Mouse (Mus musculus): ENCODE measurements around the gene Glb1l. TPM values are rescaled to one million over a fixed set of nuclear protein-coding genes. Genes with fewer than 3 reads are reported as not detected.
A peak's percentile ranks its signal among the peaks of the same experiment; 100 is the strongest.

The Glb1l gene
- total RNA-seq, 2 experiments from 2014 or later: 12.7 to 15.6 TPM

DNA sequence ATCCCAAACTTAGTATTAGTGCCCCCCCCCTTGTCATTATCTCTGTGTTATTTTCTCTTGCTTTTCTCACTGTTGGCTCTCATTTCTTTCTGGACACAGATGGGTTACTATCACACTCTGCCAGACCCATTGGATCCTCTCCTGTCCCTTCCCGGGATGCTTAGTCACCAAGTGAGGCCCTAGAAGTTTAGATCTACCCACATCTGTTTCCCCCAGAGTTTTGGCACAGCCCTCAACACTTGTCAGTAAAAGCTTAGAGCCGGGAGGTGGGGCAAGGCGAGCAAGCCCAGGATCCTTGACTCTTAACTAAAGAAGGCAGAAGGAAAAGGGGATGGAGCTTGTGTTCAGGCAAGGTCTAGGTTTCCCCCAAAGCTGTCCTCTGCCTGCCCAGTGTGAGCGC lies 18.5 kb upstream of the Glb1l start:
- intact Hi-C loops (cut with DNase I): no loop called here
- Histone ChIP-seq H3K27ac (no peak overlapping the region), H3K4me3 (no peak overlapping the region)
- no peak for DNase-seq (ENCODE audit: extremely low spot score in 1 of 2, low spot score in 2 of 2)
- no peak for TF ChIP-seq CTCF (IDR thresholded peaks at IDR 0.05)

- DNase-seq (ENCODE audit: extremely low spot score in 1 of 2, low spot score in 2 of 2): no peak
- no peak for TF ChIP-seq CTCF (IDR thresholded peaks at IDR 0.05)
- intact Hi-C loops (cut with DNase I): no loop called here
- H3K4me3 ChIP-seq: no peak overlapping the region
- no peak overlapping the region for H3K27ac ChIP-seq
These were observed 17.0 kb upstream of the Glb1l start for GRCm38 (mm10) chr1:75227653-75228052.

- no peak for DNase-seq (ENCODE audit: extremely low spot score in 1 of 2, low spot score in 2 of 2)
- no peak for TF ChIP-seq CTCF (IDR thresholded peaks at IDR 0.05)
- intact Hi-C loops (cut with DNase I): no loop called here
- Histone ChIP-seq H3K4me3 (no peak overlapping the region), H3K27ac (no peak overlapping the region)
These were observed 15.5 kb upstream of the Glb1l start for GRCm38 (mm10) chr1:75226138-75226537.

GRCm38 (mm10) chr1:75225473-75225872 lies 14.9 kb upstream of the Glb1l start:
- Histone ChIP-seq H3K4me3 (no peak overlapping the region), H3K27ac (no peak overlapping the region)
- intact Hi-C loops (cut with DNase I): no loop called here
- TF ChIP-seq CTCF (IDR thresholded peaks at IDR 0.05): no peak
- DNase-seq (ENCODE audit: extremely low spot score in 1 of 2, low spot score in 2 of 2): no peak

- TF ChIP-seq CTCF (IDR thresholded peaks at IDR 0.05): no peak
- DNase-seq (ENCODE audit: extremely low spot score in 1 of 2, low spot score in 2 of 2): no peak
- Histone ChIP-seq H3K4me3 (no peak overlapping the region), H3K27ac (no peak overlapping the region)
- intact Hi-C loops (cut with DNase I): no loop called here
These were observed 12.9 kb upstream of the Glb1l start for GRCm38 (mm10) chr1:75223532-75223931.

GRCm38 (mm10) chr1:75222926-75223325 lies 12.3 kb upstream of the Glb1l start:
- intact Hi-C loops (cut with DNase I): no loop called here
- no peak for TF ChIP-seq CTCF (IDR thresholded peaks at IDR 0.05)
- DNase-seq (ENCODE audit: extremely low spot score in 1 of 2, low spot score in 2 of 2): no peak

DNA sequence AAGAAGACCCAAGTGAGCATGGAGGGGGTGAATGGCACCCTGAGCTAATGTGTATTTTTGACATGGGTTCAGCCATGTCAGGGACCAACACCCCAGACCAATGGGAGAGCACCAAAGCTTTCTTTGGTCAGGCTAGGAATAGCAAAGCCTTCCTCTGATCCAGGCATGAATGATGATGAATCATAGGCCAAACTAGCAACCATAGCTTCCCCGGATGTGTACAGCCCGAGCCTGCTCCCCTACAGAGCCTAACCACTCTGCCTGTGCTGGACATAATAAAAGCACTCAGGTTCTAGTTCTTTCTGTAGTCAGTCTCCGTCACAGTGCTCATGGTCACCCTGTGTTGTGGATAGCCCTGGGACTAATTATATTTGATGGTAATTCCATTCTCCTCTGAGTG lies 10.9 kb upstream of the Glb1l start:
- no peak overlapping the region for H3K4me3 ChIP-seq
- H3K27ac ChIP-seq: no peak overlapping the region
- no peak for DNase-seq (ENCODE audit: extremely low spot score in 1 of 2, low spot score in 2 of 2)
- intact Hi-C loops (cut with DNase I): no loop called here
- TF ChIP-seq CTCF (IDR thresholded peaks at IDR 0.05): no peak

More at GRCm38 (mm10) chr1:75222926-75223325, 12.3 kb upstream of the Glb1l start:
- no peak overlapping the region for H3K4me3 ChIP-seq
- no peak overlapping the region for H3K27ac ChIP-seq

DNA sequence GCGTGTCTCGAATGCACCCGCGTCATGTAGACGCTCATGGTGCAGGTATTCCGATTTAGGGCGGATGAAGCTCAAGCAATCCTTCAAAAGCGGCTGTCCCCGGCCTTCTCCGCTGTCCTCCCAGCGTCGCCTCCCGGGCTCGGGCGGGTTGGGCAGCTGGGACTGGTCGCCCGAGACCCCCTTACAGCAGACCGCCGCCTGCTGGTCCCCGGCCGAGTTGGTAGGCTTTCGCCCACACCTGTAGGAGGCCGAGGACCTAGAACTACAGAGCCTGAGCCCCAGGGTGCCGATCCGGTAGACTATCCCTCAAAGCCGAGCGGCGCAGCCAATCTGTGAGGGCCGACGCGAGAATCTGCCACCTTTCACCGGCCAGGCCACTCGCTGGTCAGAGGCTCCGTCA lies 8.9 kb upstream of the Glb1l start, which contains the start of gene Tuba4a:
TSS of gene Tuba4a (minus strand) at position 335 of the 400 bp plus-strand sequence.
- Histone ChIP-seq H3K27ac (peak within 1 kb of the TSS; percentile 92), H3K4me3 (peak within 1 kb of the TSS; percentile 79)
- peak; percentile 18 for TF ChIP-seq CTCF (IDR thresholded peaks at IDR 0.05)
- peak in 1 of 2 experiments; percentile 50 for DNase-seq (ENCODE audit: extremely low spot score in 1 of 2, low spot score in 2 of 2)
- intact Hi-C loops (cut with DNase I): loop anchor here (1.0 to 5.0 kb wide), 4 partner anchors 17 to 43 kb away; partner anchors contain the start of genes Abcb6 and Dnajb2

GRCm38 (mm10) chr1:75219078-75219477 lies 8.5 kb upstream of the Glb1l start:
- H3K4me3 ChIP-seq: peak overlapping the region; percentile 79
- peak; percentile 27 for TF ChIP-seq CTCF (IDR thresholded peaks at IDR 0.05)
- intact Hi-C loops (cut with DNase I): loop anchor here (1.0 to 5.0 kb wide), 4 partner anchors 17 to 44 kb away; partner anchors contain the start of genes Abcb6 and Dnajb2
- DNase-seq (ENCODE audit: extremely low spot score in 1 of 2, low spot score in 2 of 2): peak; percentile 92
- H3K27ac ChIP-seq: peak overlapping the region; percentile 92

DNA sequence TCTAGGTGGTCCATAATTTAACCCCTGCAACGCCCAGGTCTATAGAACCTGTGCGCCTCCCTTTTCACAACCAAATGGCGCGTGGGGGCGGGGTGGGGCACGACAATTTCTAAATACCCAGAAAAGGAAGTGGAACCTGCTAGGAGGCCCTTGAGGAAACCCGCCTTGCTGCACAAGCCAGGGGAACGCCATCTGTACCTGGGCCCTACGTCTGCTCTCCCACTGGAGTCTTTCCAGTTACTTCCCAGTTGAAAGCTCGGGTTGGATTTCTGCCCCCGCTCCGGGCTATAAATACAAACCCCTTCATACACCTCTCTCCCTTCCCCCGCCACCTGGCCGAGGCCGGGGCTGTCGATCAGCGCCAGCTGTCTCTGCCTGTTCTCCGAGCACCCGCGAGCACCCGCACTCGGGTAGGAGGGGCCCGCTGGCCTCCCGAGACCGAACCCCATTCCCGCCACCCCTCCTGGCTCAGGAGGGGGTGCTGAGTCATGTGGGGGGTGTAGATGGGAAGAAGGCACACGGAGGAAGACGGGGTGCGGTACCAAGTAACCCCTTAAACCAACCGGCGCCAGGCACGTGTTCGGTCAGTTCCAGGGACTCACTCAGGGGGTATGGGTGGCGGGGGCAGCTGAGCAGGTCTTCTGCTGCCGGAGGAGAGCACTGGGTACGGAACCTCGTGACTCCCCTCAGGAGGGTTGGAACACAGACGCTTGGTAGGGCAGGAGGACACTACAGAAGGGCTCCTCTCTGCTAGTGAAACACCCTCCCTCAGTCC lies 7.8 kb upstream of the Glb1l start:
- Histone ChIP-seq H3K27ac (peak overlapping the region; percentile 92), H3K4me3 (peak overlapping the region; percentile 79)
- intact Hi-C loops (cut with DNase I): loop anchor here (1.0 to 5.0 kb wide), 4 partner anchors 18 to 44 kb away; partner anchors contain the start of genes Abcb6 and Dnajb2
- peak; percentile 71 for DNase-seq (ENCODE audit: extremely low spot score in 1 of 2, low spot score in 2 of 2)
- TF ChIP-seq CTCF (IDR thresholded peaks at IDR 0.05): no peak

- H3K4me3 ChIP-seq: peak overlapping the region; percentile 79
- intact Hi-C loops (cut with DNase I): loop anchor here (2.0 to 5.0 kb wide), 3 partner anchors 34 to 45 kb away; partner anchors contain the start of gene Abcb6
- H3K27ac ChIP-seq: peak overlapping the region; percentile 92
These were observed 7.2 kb upstream of the Glb1l start for GRCm38 (mm10) chr1:75217893-75218226.

GRCm38 (mm10) chr1:75216797-75217585 lies 6.4 kb upstream of the Glb1l start:
- TF ChIP-seq CTCF (IDR thresholded peaks at IDR 0.05): no peak
- intact Hi-C loops (cut with DNase I): loop anchor here (5.0 kb wide), 2 partner anchors 35 kb away; partner anchors contain the start of gene Abcb6
- Histone ChIP-seq H3K27ac (peak overlapping the region; percentile 92), H3K4me3 (peak overlapping the region; percentile 79)
- no peak for DNase-seq (ENCODE audit: extremely low spot score in 1 of 2, low spot score in 2 of 2)

More at GRCm38 (mm10) chr1:75217893-75218226, 7.2 kb upstream of the Glb1l start:
- no peak for DNase-seq (ENCODE audit: extremely low spot score in 1 of 2, low spot score in 2 of 2)
- TF ChIP-seq CTCF (IDR thresholded peaks at IDR 0.05): no peak

Measured in left cerebral cortex, adult 2 months (tissue).